Mouse (Mus musculus): Measurements from ENCODE around the gene Taf13. TPM values are rescaled to one million over a fixed set of nuclear protein-coding genes. Genes with fewer than 3 reads are reported as not detected.
"Not testable (repeated sequence)": the region's sequence is repeated elsewhere in the genome, so short reads cannot be mapped to it uniquely, and the experiment has no call there.

The Taf13 gene
- polyA plus RNA-seq, 1 experiment, result 0.51 TPM

DNA sequence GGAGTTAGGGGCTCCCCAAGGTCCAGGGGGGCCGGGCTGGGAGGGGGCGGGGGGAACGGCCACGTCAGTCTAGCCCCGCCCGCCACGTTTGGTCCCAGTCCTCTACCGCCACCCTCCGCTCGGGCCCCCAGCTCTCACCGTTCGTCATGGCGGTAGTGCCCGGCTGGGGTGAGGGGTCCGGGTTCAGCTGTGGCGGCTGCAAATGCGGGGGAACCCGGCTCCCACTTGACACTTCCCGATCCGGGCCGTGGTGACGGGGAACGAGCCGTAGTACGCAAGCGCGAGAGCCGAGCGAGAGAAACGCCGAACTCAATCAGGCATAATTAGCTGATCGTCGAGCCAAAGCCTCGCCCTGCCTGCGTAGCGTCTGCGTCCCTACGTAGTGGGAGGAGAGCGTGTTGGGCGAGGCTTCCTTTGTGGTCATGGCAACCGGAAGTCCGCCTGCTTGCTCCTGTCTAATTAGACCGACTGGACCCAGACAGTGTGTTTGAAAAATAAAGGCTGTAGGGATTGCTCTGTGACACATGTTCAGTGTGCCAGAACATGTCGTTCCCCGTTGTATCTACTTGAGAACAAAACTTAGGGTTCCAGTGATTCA lies 9.3 kb upstream of the Taf13 start, which contains the start of gene Tmem167b:
Gene Tmem167b, minus strand, starts transcription at position 334 of the 598 bp plus-strand sequence.
- H3K4me3 ChIP-seq (ENCODE audit: low read depth, low read length), result peak within 1 kb of the TSS; percentile 81
- TF ChIP-seq CTCF (IDR thresholded peaks at IDR 0.05; ENCODE audit: extremely low read depth, insufficient read length, insufficient replicate concordance, low read depth, low read length) (no peak), POLR2A (IDR thresholded peaks at IDR 0.05; ENCODE audit: low read depth, low read length) (peak; percentile 73)
- no peaks in the 10 kb centered on the region for H3K27me3 ChIP-seq (ENCODE audit: control insufficient read depth, insufficient read depth, low read length)
- H3K27ac ChIP-seq (ENCODE audit: insufficient read depth, low read depth, low read length), result peak within 1 kb of the TSS; percentile 88
- under 1% methylated on average over 45 of the region's 45 CpGs for WGBS
- H3K36me3 ChIP-seq (ENCODE audit: control insufficient read depth, insufficient read depth, low read length), result peaks cover 22% of the 10 kb centered on the region
- H3K4me1 ChIP-seq (ENCODE audit: control insufficient read depth, insufficient read depth, insufficient read length, low read length), result 0 out of 2 replicates have a peak, but pooled peaks cover 2% of the 10 kb centered on the region

DNA sequence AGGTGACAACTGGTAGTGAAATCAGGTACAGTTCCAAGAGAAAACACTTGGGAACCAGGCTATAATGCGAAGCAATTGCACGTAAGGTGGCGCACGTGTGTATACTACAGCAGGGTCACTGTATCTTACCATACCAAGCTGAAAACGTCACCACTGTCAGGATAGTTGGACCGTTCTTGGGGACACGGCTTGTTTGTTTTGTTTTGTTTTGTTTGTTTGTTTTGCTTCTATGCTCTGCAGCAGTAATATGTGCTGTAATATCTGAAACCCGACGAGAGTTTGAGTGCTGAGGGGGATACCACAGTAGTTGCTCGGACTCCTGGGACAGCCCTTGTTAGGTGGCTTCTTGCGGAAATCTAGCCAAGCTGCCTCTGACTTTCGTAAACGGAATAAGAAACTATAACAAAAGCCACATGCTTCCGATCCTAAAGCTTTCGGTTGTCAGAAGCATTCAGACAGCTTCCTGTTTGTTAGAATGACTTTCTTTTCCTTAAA lies 8.7 kb upstream of the Taf13 start:
- Histone ChIP-seq H3K27me3 (ENCODE audit: control insufficient read depth, insufficient read depth, low read length) (no peaks in the 10 kb centered on the region), H3K4me3 (ENCODE audit: low read depth, low read length) (peak overlapping the region; percentile 30; the same call in 1 of the 2 replicates), H3K4me1 (ENCODE audit: control insufficient read depth, insufficient read depth, insufficient read length, low read length) (0 out of 2 replicates have a peak, but pooled peaks cover 2% of the 10 kb centered on the region), H3K36me3 (ENCODE audit: control insufficient read depth, insufficient read depth, low read length) (peaks cover 18% of the 10 kb centered on the region), H3K27ac (ENCODE audit: insufficient read depth, low read depth, low read length) (peak overlapping the region; percentile 88)
- under 1% methylated on average over 15 of the region's 15 CpGs for WGBS
- no peak for TF ChIP-seq POLR2A (IDR thresholded peaks at IDR 0.05; ENCODE audit: low read depth, low read length)
- no peak for TF ChIP-seq CTCF (IDR thresholded peaks at IDR 0.05; ENCODE audit: extremely low read depth, insufficient read length, insufficient replicate concordance, low read depth, low read length)

DNA sequence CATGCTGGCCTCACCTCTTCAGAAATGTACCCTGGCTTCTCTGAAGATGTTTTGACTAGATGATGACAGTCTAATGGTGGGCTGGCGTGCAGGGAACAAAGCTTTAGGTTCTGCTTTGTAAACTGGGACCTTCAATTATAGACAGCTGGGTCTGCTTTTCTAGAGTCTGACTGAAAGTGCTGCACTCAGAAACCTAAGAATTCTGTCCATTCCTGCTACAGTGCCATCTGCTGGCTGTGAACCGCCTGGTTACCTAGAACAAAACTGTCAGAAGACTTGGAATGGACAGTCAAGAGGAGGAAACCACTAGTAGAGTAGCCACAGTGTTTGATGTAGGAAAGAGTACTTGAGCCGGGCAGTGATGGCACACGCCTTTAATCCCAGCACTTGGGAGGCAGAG lies 8.2 kb upstream of the Taf13 start:
- TF ChIP-seq CTCF (IDR thresholded peaks at IDR 0.05; ENCODE audit: extremely low read depth, insufficient read length, insufficient replicate concordance, low read depth, low read length), result peak; percentile 16; the same call in 1 of the 2 replicates
- no peak for TF ChIP-seq POLR2A (IDR thresholded peaks at IDR 0.05; ENCODE audit: low read depth, low read length)
- Histone ChIP-seq H3K36me3 (ENCODE audit: control insufficient read depth, insufficient read depth, low read length) (peaks cover 14% of the 10 kb centered on the region), H3K4me1 (ENCODE audit: control insufficient read depth, insufficient read depth, insufficient read length, low read length) (0 out of 2 replicates have a peak, but pooled peaks cover 2% of the 10 kb centered on the region), H3K27me3 (ENCODE audit: control insufficient read depth, insufficient read depth, low read length) (no peaks in the 10 kb centered on the region), H3K4me3 (ENCODE audit: low read depth, low read length) (no peak overlapping the region), H3K27ac (ENCODE audit: insufficient read depth, low read depth, low read length) (peak overlapping the region; percentile 88)
- 2% methylated on average over 4 of the region's 4 CpGs for WGBS

DNA sequence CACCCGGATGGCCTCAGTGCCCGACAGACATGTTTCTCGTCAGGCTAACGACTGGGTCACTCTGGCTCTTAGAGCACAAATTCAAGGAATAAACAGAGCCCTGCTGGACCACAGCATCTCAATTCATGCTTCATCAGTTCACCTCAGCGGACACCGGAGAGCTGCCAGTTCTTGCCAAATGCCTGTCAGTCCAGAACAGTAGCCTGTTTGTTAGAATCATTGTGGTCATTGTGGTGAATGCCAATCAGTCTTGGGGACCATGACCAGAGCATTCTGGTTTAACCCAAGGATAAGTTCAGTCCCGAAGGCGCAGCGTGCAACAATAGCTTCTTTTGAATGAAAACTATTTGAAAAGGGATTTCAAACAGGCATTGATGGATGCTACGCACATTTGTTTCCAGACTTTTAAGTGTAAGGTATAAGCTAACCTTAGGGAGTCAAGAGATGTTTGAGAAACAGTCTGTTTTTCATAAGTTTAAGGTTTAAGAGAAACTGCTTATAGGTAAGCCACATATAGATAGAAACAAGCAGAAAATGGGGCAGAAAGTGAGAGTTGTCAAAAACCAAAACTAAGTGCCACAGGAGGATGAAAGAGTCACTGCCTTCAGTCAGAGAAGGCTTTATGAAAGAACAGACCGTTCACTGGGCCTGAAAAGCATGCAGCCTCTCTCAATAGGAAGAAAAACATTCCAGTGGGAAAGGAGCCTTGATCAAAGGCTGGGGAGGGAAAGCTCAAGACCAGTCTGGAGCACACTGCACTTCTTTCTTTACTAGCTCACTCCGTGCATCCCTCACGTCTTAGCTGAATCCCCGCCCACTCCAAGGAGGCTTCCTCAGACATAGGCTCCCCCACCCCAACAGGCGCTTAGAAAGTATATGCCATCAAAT lies 3.3 kb upstream of the Taf13 start:
- Histone ChIP-seq H3K4me1 (ENCODE audit: control insufficient read depth, insufficient read depth, insufficient read length, low read length) (no peaks in the 10 kb centered on the region), H3K4me3 (ENCODE audit: low read depth, low read length) (no peak overlapping the region), H3K27ac (ENCODE audit: insufficient read depth, low read depth, low read length) (no peak overlapping the region), H3K27me3 (ENCODE audit: control insufficient read depth, insufficient read depth, low read length) (no peaks in the 10 kb centered on the region), H3K36me3 (ENCODE audit: control insufficient read depth, insufficient read depth, low read length) (no peaks in the 10 kb centered on the region)
- WGBS, result 71% methylated on average over 15 of the region's 15 CpGs
- TF ChIP-seq POLR2A (IDR thresholded peaks at IDR 0.05; ENCODE audit: low read depth, low read length) (no peak), CTCF (IDR thresholded peaks at IDR 0.05; ENCODE audit: extremely low read depth, insufficient read length, insufficient replicate concordance, low read depth, low read length) (no peak)

DNA sequence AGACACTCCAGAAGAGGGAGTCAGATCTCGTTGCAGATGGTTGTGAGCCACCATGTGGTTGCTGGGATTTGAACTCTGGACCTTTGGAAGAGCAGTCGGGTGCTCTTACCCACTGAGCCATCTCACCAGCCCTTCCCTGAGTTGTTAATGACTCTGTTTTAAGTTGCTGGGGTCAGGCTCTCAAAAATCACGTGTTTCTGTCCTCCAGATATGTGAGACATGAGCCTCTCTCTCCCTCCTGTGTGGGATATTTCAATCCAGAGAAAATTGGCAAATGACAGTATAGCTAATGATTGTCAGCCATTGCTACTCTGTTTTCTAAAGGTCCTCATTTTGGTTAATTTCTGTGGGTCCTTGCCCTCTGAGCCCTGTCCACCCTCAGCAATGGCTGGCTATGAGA lies 1.9 kb upstream of the Taf13 start:
- H3K27me3 ChIP-seq (ENCODE audit: control insufficient read depth, insufficient read depth, low read length); H3K4me1 ChIP-seq (ENCODE audit: control insufficient read depth, insufficient read depth, insufficient read length, low read length); H3K36me3 ChIP-seq (ENCODE audit: control insufficient read depth, insufficient read depth, low read length); H3K27ac ChIP-seq (ENCODE audit: insufficient read depth, low read depth, low read length); H3K4me3 ChIP-seq (ENCODE audit: low read depth, low read length): not testable (repeated sequence)
- 16% methylated on average over 3 of the region's 3 CpGs for WGBS

DNA sequence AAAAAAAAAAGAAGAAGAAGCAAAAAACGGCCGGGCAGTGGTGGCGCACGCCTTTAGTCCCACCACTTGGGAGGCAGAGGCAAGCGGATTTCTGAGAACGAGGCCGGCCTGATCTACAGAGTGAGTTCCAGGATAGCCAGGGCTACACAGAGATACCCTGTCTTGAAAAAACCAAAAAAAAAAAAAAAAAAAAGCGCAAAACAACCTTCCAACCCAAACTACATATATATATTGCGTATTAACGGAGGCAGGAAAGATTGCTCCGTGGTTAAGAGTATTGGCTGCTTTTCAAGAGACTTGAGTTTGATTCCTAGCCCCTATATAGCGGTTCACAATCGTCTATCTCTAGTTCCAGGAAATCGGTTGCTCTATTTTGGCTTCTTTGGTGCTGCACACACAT lies 685 bp upstream of the Taf13 start:
- H3K4me3 ChIP-seq (ENCODE audit: low read depth, low read length), result no peak overlapping the region
- H3K36me3 ChIP-seq (ENCODE audit: control insufficient read depth, insufficient read depth, low read length), result peaks cover 2% of the 10 kb centered on the region
- no peak for TF ChIP-seq POLR2A (IDR thresholded peaks at IDR 0.05; ENCODE audit: low read depth, low read length)
- no peak for TF ChIP-seq CTCF (IDR thresholded peaks at IDR 0.05; ENCODE audit: extremely low read depth, insufficient read length, insufficient replicate concordance, low read depth, low read length)
- H3K27me3 ChIP-seq (ENCODE audit: control insufficient read depth, insufficient read depth, low read length), result no peaks in the 10 kb centered on the region
- WGBS, result 84% methylated on average over 14 of the region's 14 CpGs
- H3K27ac ChIP-seq (ENCODE audit: insufficient read depth, low read depth, low read length), result no peak overlapping the region
- H3K4me1 ChIP-seq (ENCODE audit: control insufficient read depth, insufficient read depth, insufficient read length, low read length), result no peaks in the 10 kb centered on the region; the same call in 1 of the 2 replicates

All from small intestine, adult 2 months (tissue).